Mouse (Mus musculus) erythroblast, embryonic 14.5 days (primary cell): ENCODE data around the gene Cela3b.

Experiments
- GATA1 ChIP-seq: IDR thresholded peaks from 2 replicates; pipeline ENCODE4 v1.6.1; 2012; ENCODE audit warnings: low read length, inconsistent platforms, mixed read lengths
- TAL1 ChIP-seq: IDR thresholded peaks from 3 replicates; pipeline ENCODE4 v1.6.1; 2012; ENCODE audit warnings: low read length, inconsistent platforms, mixed read lengths

DNA sequence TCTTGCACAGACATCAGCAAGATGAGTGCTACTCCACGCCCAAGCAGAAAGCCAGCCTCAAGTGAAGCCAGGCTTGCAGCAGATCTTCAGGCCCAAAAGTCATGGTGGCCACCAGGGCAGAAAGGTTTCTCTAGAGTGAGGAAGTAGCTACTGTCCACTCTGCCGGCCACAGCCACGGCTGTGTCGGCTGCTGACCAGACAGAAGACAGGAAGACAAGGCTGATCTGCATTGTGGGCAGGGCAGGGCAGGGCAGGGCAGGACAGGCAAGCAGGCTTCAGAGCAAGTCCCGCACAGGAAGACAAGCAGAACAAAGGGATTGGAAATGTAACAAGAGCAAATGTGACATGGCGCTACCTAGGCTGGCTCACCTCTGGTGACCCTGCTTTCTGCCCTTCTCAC, 56.6 kb downstream of the Cela3b start:
- TF ChIP-seq GATA1 (no peak), TAL1 (no peak)
